Mouse (Mus musculus): ENCODE measurements around the gene Mmd. TPM values are rescaled to one million over a fixed set of nuclear protein-coding genes. Genes with fewer than 3 reads are reported as not detected.
A peak's percentile ranks its signal among the peaks of the same experiment; 100 is the strongest.

The Mmd gene
- polyA plus RNA-seq, 1 experiment = 21.2 TPM

DNA sequence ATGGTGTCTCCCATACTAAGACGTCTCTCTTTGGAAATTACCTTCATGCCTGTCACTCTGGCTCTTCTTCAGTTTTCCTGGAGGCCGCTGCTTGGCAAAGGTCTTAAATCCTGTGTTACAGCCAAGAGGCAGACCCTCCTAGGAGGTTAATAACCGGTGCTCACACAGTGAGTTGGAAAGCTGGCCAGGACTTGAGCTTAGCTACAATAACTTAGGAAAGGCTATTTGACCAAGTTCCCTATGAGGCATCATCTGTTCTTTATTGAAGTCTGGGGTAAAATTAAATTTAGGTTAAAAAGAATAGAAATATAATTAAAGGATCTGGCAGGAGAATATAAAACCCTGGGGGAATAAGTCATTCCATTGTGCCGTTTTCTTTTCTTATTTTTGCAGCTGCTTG, 41.9 kb downstream of the Mmd start:
- TF ChIP-seq POLR2A (IDR thresholded peaks at IDR 0.05; ENCODE audit: low read depth, low read length) (no peak), CTCF (IDR thresholded peaks at IDR 0.05; ENCODE audit: extremely low read depth, insufficient read length, insufficient replicate concordance, low read depth, low read length) (no peak)
- 84% methylated on average over 4 of the region's 4 CpGs for WGBS
- H3K27me3 ChIP-seq (ENCODE audit: control insufficient read depth, insufficient read depth, low read length) = no peaks in the 10 kb centered on the region
- no peaks in the 10 kb centered on the region for H3K36me3 ChIP-seq (ENCODE audit: control insufficient read depth, insufficient read depth, low read length)
- H3K27ac ChIP-seq (ENCODE audit: insufficient read depth, low read depth, low read length) = no peak overlapping the region
- no peaks in the 10 kb centered on the region for H3K4me1 ChIP-seq (ENCODE audit: control insufficient read depth, insufficient read depth, insufficient read length, low read length)
- H3K4me3 ChIP-seq (ENCODE audit: low read depth, low read length) = no peak overlapping the region

DNA sequence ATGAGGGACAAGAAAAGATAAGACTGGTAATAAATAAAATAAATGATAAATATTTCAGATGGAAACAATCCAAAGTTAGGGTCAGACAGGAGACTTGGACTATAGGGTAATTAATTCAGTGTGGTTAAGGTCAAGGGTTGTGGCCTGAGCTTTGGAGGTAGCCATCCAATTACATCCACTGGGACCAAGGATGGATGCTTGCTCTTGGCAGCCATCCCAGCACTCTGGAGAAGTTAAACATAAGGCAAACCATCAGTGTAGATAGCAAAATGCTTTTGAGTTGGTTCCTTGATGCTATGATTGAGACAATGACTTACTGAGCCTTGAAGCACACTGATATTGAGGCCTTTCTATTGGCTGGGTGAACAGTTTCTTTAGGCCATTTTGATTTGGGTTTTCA, 43.5 kb downstream of the Mmd start:
- Histone ChIP-seq H3K4me3 (ENCODE audit: low read depth, low read length) (no peak overlapping the region), H3K4me1 (ENCODE audit: control insufficient read depth, insufficient read depth, insufficient read length, low read length) (no peaks in the 10 kb centered on the region), H3K27ac (ENCODE audit: insufficient read depth, low read depth, low read length) (no peak overlapping the region), H3K27me3 (ENCODE audit: control insufficient read depth, insufficient read depth, low read length) (no peaks in the 10 kb centered on the region), H3K36me3 (ENCODE audit: control insufficient read depth, insufficient read depth, low read length) (no peaks in the 10 kb centered on the region)
- no peak for TF ChIP-seq POLR2A (IDR thresholded peaks at IDR 0.05; ENCODE audit: low read depth, low read length)
- TF ChIP-seq CTCF (IDR thresholded peaks at IDR 0.05; ENCODE audit: extremely low read depth, insufficient read length, insufficient replicate concordance, low read depth, low read length) = no peak

DNA sequence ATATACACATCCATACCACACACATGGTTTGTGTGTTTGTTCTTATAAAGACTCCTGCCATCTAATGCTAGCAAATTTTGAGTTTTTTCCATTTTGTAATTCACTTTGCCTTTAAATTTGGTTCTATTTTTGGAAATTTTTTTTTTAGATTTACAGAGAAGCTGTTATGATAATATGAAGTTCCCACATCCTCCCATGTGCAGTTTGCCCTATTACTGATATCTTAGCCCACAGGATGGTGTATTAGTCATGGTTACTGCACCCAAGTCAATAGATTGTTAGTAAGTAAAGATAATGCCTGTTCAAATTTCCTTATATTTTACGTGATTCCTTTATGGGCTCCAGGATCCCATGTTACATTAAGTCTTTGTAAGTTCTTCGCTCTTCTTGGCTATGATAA, 45.4 kb downstream of the Mmd start:
- 83% methylated on average over 2 of the region's 2 CpGs for WGBS
- Histone ChIP-seq H3K36me3 (ENCODE audit: control insufficient read depth, insufficient read depth, low read length) (no peaks in the 10 kb centered on the region), H3K27me3 (ENCODE audit: control insufficient read depth, insufficient read depth, low read length) (no peaks in the 10 kb centered on the region), H3K4me3 (ENCODE audit: low read depth, low read length) (no peak overlapping the region), H3K27ac (ENCODE audit: insufficient read depth, low read depth, low read length) (no peak overlapping the region), H3K4me1 (ENCODE audit: control insufficient read depth, insufficient read depth, insufficient read length, low read length) (no peaks in the 10 kb centered on the region)
- no peak for TF ChIP-seq POLR2A (IDR thresholded peaks at IDR 0.05; ENCODE audit: low read depth, low read length)
- no peak for TF ChIP-seq CTCF (IDR thresholded peaks at IDR 0.05; ENCODE audit: extremely low read depth, insufficient read length, insufficient replicate concordance, low read depth, low read length)

DNA sequence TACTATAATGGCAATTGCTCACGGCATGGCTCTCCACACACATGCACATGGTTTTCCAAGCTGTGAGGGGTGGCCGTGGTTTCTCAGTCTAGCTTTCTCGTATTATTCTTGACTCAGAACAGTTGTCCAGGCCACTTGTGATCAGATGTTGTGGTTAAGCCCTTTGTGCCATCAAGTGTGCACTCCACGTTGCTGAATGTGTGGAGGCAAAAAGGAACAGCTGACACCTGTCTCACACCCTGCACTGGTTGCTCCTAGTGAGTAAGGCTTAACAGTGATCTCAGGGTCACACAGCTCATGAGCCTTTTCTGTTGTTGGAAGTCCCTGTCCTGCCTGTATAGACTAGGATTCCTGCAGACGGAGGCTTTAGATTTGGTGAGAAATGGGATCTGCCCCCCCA, 56.8 kb downstream of the Mmd start:
- no peak for TF ChIP-seq POLR2A (IDR thresholded peaks at IDR 0.05; ENCODE audit: low read depth, low read length)
- TF ChIP-seq CTCF (IDR thresholded peaks at IDR 0.05; ENCODE audit: extremely low read depth, insufficient read length, insufficient replicate concordance, low read depth, low read length) = no peak
- Histone ChIP-seq H3K36me3 (ENCODE audit: control insufficient read depth, insufficient read depth, low read length) (no peaks in the 10 kb centered on the region), H3K27ac (ENCODE audit: insufficient read depth, low read depth, low read length) (no peak overlapping the region), H3K4me3 (ENCODE audit: low read depth, low read length) (no peak overlapping the region), H3K27me3 (ENCODE audit: control insufficient read depth, insufficient read depth, low read length) (no peaks in the 10 kb centered on the region), H3K4me1 (ENCODE audit: control insufficient read depth, insufficient read depth, insufficient read length, low read length) (no peaks in the 10 kb centered on the region)
- WGBS = 87% methylated on average over 5 of the region's 5 CpGs

DNA sequence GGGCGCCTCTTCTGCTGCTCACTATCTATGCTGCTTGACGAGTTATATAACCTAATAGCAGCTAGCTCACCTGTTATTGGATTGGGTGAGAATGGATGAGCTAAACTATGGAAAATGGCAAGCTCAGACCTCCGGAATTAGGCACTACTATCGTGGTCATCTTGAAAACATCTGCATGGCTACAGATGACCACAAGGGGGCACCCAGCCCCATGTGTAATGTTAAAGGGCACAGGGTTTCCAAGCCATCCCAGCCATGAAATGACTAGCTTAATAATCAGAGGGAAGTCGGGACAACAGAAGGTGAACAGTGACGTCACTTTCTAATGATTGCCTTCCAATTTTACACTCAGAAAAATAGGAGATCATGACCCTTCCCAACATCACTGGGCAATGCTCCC, 57.7 kb downstream of the Mmd start:
- H3K4me1 ChIP-seq (ENCODE audit: control insufficient read depth, insufficient read depth, insufficient read length, low read length) = no peaks in the 10 kb centered on the region
- H3K36me3 ChIP-seq (ENCODE audit: control insufficient read depth, insufficient read depth, low read length) = no peaks in the 10 kb centered on the region
- TF ChIP-seq POLR2A (IDR thresholded peaks at IDR 0.05; ENCODE audit: low read depth, low read length) = no peak
- peak; percentile 64; the same call in 1 of the 2 replicates for TF ChIP-seq CTCF (IDR thresholded peaks at IDR 0.05; ENCODE audit: extremely low read depth, insufficient read length, insufficient replicate concordance, low read depth, low read length)
- WGBS = 34% methylated on average over 6 of the region's 6 CpGs
- no peaks in the 10 kb centered on the region for H3K27me3 ChIP-seq (ENCODE audit: control insufficient read depth, insufficient read depth, low read length)
- H3K4me3 ChIP-seq (ENCODE audit: low read depth, low read length) = no peak overlapping the region
- no peak overlapping the region for H3K27ac ChIP-seq (ENCODE audit: insufficient read depth, low read depth, low read length)

DNA sequence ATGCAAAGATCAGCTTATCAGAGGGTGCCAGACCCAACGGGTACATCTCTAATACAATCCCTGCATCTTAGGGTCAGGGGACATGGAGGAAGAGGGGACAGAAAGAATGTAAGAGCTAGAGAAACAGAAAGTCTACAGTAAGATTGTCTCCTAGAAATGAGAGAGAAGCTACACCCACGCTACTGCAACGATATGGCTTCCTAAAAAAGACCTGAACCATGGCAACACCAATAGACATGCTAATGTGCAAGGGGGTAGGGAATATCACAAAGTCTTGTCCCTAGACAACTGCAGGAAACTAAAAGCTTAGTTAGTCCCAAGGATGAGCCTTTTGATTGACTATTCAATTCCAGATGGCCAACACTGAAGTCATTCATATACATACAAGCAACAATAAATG, 65.3 kb downstream of the Mmd start:
- no peaks in the 10 kb centered on the region for H3K36me3 ChIP-seq (ENCODE audit: control insufficient read depth, insufficient read depth, low read length)
- H3K27ac ChIP-seq (ENCODE audit: insufficient read depth, low read depth, low read length) = no peak overlapping the region
- no peak overlapping the region for H3K4me3 ChIP-seq (ENCODE audit: low read depth, low read length)
- H3K4me1 ChIP-seq (ENCODE audit: control insufficient read depth, insufficient read depth, insufficient read length, low read length) = no peaks in the 10 kb centered on the region
- whole genome bisulfite sequencing = 86% methylated on average over 3 of the region's 3 CpGs
- no peak for TF ChIP-seq POLR2A (IDR thresholded peaks at IDR 0.05; ENCODE audit: low read depth, low read length)
- H3K27me3 ChIP-seq (ENCODE audit: control insufficient read depth, insufficient read depth, low read length) = no peaks in the 10 kb centered on the region

DNA sequence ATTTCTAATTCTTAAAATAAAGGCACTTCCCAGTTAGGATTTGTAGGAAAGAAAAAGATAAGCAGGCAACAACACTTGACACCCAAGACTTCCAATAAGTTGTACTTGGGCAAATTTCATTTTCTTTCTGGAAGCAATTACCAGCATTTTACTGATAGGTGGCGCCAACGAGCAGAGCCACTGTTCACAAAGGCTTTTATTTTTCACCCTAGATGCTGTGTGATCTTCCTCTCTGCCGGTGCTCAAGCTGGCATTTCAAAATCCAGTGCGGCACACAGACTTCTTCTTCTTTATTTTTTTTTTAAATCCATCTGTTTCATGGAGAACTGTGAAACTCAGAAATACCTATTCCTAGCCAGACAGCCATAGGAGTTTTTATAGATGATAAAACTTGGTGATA, 68.2 kb downstream of the Mmd start:
- WGBS = 7% methylated on average over 4 of the region's 4 CpGs
- no peak overlapping the region for H3K27ac ChIP-seq (ENCODE audit: insufficient read depth, low read depth, low read length)
- TF ChIP-seq POLR2A (IDR thresholded peaks at IDR 0.05; ENCODE audit: low read depth, low read length) = no peak
- TF ChIP-seq CTCF (IDR thresholded peaks at IDR 0.05; ENCODE audit: extremely low read depth, insufficient read length, insufficient replicate concordance, low read depth, low read length) = peak; percentile 57; the same call in 1 of the 2 replicates
- no peak overlapping the region for H3K4me3 ChIP-seq (ENCODE audit: low read depth, low read length)
- H3K36me3 ChIP-seq (ENCODE audit: control insufficient read depth, insufficient read depth, low read length) = no peaks in the 10 kb centered on the region
- H3K27me3 ChIP-seq (ENCODE audit: control insufficient read depth, insufficient read depth, low read length) = no peaks in the 10 kb centered on the region
- no peaks in the 10 kb centered on the region for H3K4me1 ChIP-seq (ENCODE audit: control insufficient read depth, insufficient read depth, insufficient read length, low read length)

DNA sequence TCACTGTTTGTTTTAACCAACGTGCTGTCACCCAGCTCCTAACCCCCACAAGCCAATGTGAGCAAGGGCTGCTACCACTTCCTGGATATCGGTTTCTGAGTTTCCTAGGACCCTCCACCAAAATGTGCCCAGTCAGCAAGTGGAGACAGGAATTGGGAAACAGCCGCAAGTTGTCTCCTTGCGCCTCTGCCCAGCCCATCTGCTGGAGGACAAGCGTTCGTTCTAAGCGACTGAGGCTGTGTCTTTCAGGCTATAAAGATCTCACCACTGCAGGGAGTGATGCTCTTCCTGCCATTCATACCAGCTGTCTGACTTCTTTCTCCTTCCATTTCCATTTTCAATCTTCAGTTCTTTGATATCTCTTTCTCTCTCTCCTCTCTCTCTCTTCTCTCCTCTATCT, 71.7 kb downstream of the Mmd start:
- Histone ChIP-seq H3K4me1 (ENCODE audit: control insufficient read depth, insufficient read depth, insufficient read length, low read length) (no peaks in the 10 kb centered on the region), H3K4me3 (ENCODE audit: low read depth, low read length) (no peak overlapping the region), H3K27ac (ENCODE audit: insufficient read depth, low read depth, low read length) (no peak overlapping the region), H3K27me3 (ENCODE audit: control insufficient read depth, insufficient read depth, low read length) (no peaks in the 10 kb centered on the region), H3K36me3 (ENCODE audit: control insufficient read depth, insufficient read depth, low read length) (no peaks in the 10 kb centered on the region)
- TF ChIP-seq POLR2A (IDR thresholded peaks at IDR 0.05; ENCODE audit: low read depth, low read length) = no peak
- TF ChIP-seq CTCF (IDR thresholded peaks at IDR 0.05; ENCODE audit: extremely low read depth, insufficient read length, insufficient replicate concordance, low read depth, low read length) = no peak
- 61% methylated on average over 7 of the region's 7 CpGs for WGBS
